Mouse (Mus musculus) heart, embryonic 14.5 days (tissue): ENCODE measurements around the gene Spats2. TPM values are rescaled to one million over a fixed set of nuclear protein-coding genes. Genes with fewer than 3 reads are reported as not detected.

ENCODE experiments used
- ATAC-seq: fragments of 200-750 bp; cut with Nextera tagmentation; 2 replicates; pipeline ENCODE4 v1.8.0; 2017; ENCODE audit warnings: low read depth, moderate TSS enrichment; ENCODE audit not compliant: insufficient number of reproducible peaks, insufficient read depth, low FRiP score
- H3K27ac ChIP-seq, 2 experiments: fragments of 200-500 bp in 1 of 2; fragments of 300-500 bp in 1 of 2; sonication (generic) in 1 of 2; replicated peaks in 1 of 2; 2 replicates each; pipeline ENCODE4 v1.5.1; 2012 to 2014; ENCODE audit warnings: low read depth in 2 of 2, low read length in 2 of 2, control low read depth in 1 of 2, mild to moderate bottlenecking in 1 of 2, mixed read lengths in 1 of 2; ENCODE audit not compliant: control insufficient read depth in 1 of 2, insufficient read depth in 1 of 2
- H3K27me3 ChIP-seq: fragments of 300-500 bp; sonication (generic); 2 replicates; pipeline ENCODE4 v1.6.1; 2014; ENCODE audit warnings: mild to moderate bottlenecking, low read length, control low read depth; ENCODE audit not compliant: control insufficient read depth, insufficient read depth
- H3K36me3 ChIP-seq: fragments of 300-500 bp; sonication (generic); 2 replicates; pipeline ENCODE4 v1.6.1; 2014; ENCODE audit warnings: mild to moderate bottlenecking, control low read depth, low read length, mixed read lengths; ENCODE audit not compliant: control insufficient read depth, insufficient read depth
- H3K4me1 ChIP-seq, 2 experiments: fragments of 200-500 bp in 1 of 2; fragments of 300-500 bp in 1 of 2; sonication (generic) in 1 of 2; 2 replicates each; pipeline ENCODE4 v1.6.1; 2012 to 2014; ENCODE audit warnings: low read length in 2 of 2, control low read depth in 1 of 2, mixed read lengths in 1 of 2; ENCODE audit not compliant: control insufficient read depth in 2 of 2, insufficient read depth in 2 of 2
- H3K4me2 ChIP-seq: fragments of 300-500 bp; sonication (generic); 2 replicates; pipeline ENCODE4 v1.6.1; 2014; ENCODE audit warnings: mild to moderate bottlenecking, low read length
- H3K4me3 ChIP-seq, 2 experiments: fragments of 200-500 bp in 1 of 2; fragments of 300-500 bp in 1 of 2; sonication (generic) in 1 of 2; 2 replicates each; pipeline ENCODE4 v1.5.1; 2012 to 2014; ENCODE audit warnings: low read length in 2 of 2, mild to moderate bottlenecking in 2 of 2, control low read depth in 1 of 2, low read depth in 1 of 2, moderate library complexity in 1 of 2; ENCODE audit not compliant: control insufficient read depth in 1 of 2, insufficient read depth in 1 of 2
- H3K9ac ChIP-seq: fragments of 300-500 bp; sonication (generic); 2 replicates; pipeline ENCODE4 v1.6.1; 2014; ENCODE audit warnings: mild to moderate bottlenecking, low read length
- H3K9me3 ChIP-seq: fragments of 300-500 bp; sonication (generic); 2 replicates; pipeline ENCODE4 v1.6.1; 2016; ENCODE audit warnings: low read length, control low read depth; ENCODE audit not compliant: control insufficient read depth
- WGBS: fragments of 180-500 bp; shearing (Covaris S2); extraction: QIAGEN DNeasy Blood & Tissue Kit; methylation state at CpG from one replicate; pipeline ENCODE4 v1.1.7; 2014; 5-methylcytosine and 5-hydroxymethylcytosine counted together
- polyA plus RNA-seq: library from polyadenylated mRNA; unstranded; fragments of >200 nt; fragmentation: Nextera tagmentation; extraction: Ambion mirVana; gene quantifications from 2 replicates; pipeline ENCODE4 v1.2.1, GENCODE M21; 2014

Spats2 gene
- polyA plus RNA-seq, 1 experiment from 2014 or later: 35.9 TPM

GRCm38 (mm10) chr15:99083867-99084557 lies 41.7 kb upstream of the Spats2 start:
- Histone ChIP-seq H3K27me3 (peaks cover 46% of the 10 kb centered on the region), H3K4me2 (peak overlapping the region; percentile 5; the same call in 1 of the 2 replicates), H3K9ac (no peak overlapping the region), H3K4me3 (no peak overlapping the region), H3K36me3 (peaks cover 40% of the 10 kb centered on the region), H3K9me3 (no peaks in the 10 kb centered on the region), H3K4me1 (peaks cover 3 to 4% of the 10 kb centered on the region in 2 experiments; a peak in 2 of 4 replicates), H3K27ac (no peak overlapping the region)
- no peak for ATAC-seq
- 18% methylated on average over 11 of the region's 11 CpGs for WGBS

DNA sequence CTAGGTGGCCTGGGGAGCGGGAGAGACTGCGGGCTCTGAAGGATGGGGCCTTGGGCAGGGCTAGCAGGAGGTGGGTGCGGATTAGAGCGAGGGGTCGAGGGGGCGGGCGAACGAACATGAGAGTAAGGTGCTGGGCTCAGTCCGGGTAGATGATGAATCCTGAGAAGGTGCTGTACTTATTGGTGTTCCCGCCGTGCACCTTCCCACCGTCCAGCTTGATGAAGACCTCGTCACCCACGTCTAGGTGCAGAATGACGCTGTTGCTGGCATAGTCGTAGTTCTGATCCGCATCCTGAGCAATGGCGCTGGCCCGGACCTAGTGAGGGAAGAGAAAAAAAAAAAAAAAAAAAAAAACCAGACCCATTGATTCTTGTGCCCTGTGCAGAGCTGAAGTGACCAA lies 41.1 kb upstream of the Spats2 start:
- ATAC-seq: no peak
- 15% methylated on average over 19 of the region's 19 CpGs for WGBS
- no peaks in the 10 kb centered on the region for H3K9me3 ChIP-seq

DNA sequence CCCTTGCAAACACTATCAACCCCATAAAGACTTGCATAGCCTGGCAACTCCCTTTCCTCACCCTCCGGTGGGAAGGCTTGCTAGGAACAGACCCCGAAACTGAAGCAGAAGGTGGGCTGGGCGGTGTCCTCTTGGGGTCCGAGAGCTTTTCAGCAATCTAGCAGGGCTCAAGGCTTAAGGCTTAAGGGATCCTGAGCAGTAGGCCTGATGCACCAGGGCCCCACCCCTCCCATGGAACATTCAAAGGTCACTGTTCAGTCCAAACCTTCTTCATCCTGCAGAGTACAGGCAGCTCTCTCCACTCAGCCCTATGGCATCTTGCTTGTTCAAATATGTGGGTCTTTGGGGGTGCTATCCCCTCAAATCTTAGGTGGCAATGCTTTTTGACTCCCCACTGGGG lies 39.7 kb upstream of the Spats2 start:
- Histone ChIP-seq H3K27ac (no peak overlapping the region), H3K9me3 (no peaks in the 10 kb centered on the region), H3K9ac (no peak overlapping the region), H3K27me3 (peaks cover 66% of the 10 kb centered on the region), H3K4me1 (peaks cover 3 to 4% of the 10 kb centered on the region in 2 experiments; a peak in 2 of 4 replicates), H3K4me2 (no peak overlapping the region), H3K36me3 (peaks cover 25% of the 10 kb centered on the region), H3K4me3 (no peak overlapping the region)
- WGBS: 81% methylated on average over 4 of the region's 4 CpGs
- no peak for ATAC-seq

More for the DNA sequence above, 41.1 kb upstream of the Spats2 start:
- H3K36me3 ChIP-seq: peaks cover 36% of the 10 kb centered on the region
- H3K4me3 ChIP-seq: no peak overlapping the region
- peak overlapping the region; percentile 5; the same call in 1 of the 2 replicates for H3K4me2 ChIP-seq
- no peak overlapping the region for H3K9ac ChIP-seq
- no peak overlapping the region for H3K27ac ChIP-seq
- peaks cover 3 to 4% of the 10 kb centered on the region in 2 experiments; a peak in 2 of 4 replicates for H3K4me1 ChIP-seq
- H3K27me3 ChIP-seq: peaks cover 52% of the 10 kb centered on the region

GRCm38 (mm10) chr15:99087253-99088075 lies 38.3 kb upstream of the Spats2 start, which contains the start of gene C1ql4:
TSS of gene C1ql4 (minus strand) at chr15:99087817.
- ATAC-seq: no peak
- Histone ChIP-seq H3K27ac (no peak within 1 kb of the TSS), H3K27me3 (peaks cover 81% of the 10 kb centered on the region), H3K4me3 (peak within 1 kb of the TSS; percentile 29 to 35), H3K9ac (no peak within 1 kb of the TSS), H3K36me3 (peaks cover 11% of the 10 kb centered on the region), H3K4me2 (peak within 1 kb of the TSS; percentile 63), H3K4me1 (peaks cover 3 to 4% of the 10 kb centered on the region in 2 experiments; a peak in 2 of 4 replicates), H3K9me3 (no peaks in the 10 kb centered on the region)
- 5% methylated on average over 53 of the region's 60 CpGs for WGBS

DNA sequence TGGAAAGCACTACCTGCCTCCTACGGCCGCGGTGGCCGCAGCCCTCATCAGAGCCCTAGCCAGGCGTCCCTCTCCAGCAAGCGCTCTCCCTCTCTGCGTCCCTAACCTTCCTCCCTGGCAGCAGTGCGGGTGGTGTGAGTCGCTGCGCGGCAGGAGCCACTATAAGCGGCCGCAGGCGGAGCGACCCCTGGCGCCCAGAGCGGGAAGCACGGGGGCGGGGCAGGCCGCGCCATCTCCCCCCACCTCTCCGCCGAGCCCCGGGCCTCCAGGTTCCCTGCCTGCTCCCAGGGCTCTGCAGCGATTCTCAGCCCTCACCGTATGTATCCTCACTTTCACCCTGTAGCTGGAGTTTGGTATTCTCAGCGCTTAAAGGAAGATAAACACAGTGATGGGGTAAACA lies 37.4 kb upstream of the Spats2 start:
- peak; percentile 60 for ATAC-seq
- Histone ChIP-seq H3K9ac (no peak overlapping the region), H3K9me3 (no peaks in the 10 kb centered on the region), H3K27me3 (peaks cover 89% of the 10 kb centered on the region), H3K27ac (no peak overlapping the region), H3K36me3 (0 out of 2 replicates have a peak, but pooled peaks cover 2% of the 10 kb centered on the region), H3K4me1 (peaks cover 3 to 4% of the 10 kb centered on the region in 2 experiments; a peak in 2 of 4 replicates), H3K4me2 (peak overlapping the region; percentile 63), H3K4me3 (peak overlapping the region; percentile 29 to 35)
- WGBS: under 1% methylated on average over 27 of the region's 27 CpGs

DNA sequence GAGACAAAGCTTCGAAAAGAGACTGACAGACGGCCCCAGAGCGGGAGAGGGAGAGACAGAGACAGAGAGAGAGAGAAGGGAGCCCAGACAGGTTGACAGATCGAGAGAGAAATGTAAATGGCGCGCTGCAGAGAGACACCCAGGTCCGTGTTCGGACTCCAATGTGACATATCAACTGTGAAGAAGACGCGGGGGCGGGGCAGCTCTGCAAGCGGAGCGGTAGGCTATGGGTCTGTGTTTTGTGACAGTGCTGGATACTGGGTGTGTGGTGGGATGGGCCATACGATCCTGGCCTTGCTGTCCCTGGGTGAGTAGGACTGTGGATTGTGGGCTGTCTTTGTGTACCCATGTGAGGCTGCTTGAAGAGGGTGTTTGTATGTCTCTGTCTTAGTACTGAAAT lies 36.6 kb upstream of the Spats2 start:
- no peaks in the 10 kb centered on the region for H3K9me3 ChIP-seq
- peak overlapping the region in 1 of 2 experiments; percentile 29; a peak in 2 of 4 replicates for H3K4me3 ChIP-seq
- H3K36me3 ChIP-seq: no peaks in the 10 kb centered on the region
- H3K9ac ChIP-seq: no peak overlapping the region
- H3K4me1 ChIP-seq: peaks cover 6 to 8% of the 10 kb centered on the region in 2 experiments; a peak in 2 of 4 replicates
- H3K27ac ChIP-seq: no peak overlapping the region
- ATAC-seq: no peak
- WGBS: 9% methylated on average over 14 of the region's 14 CpGs
- H3K27me3 ChIP-seq: peaks cover 96% of the 10 kb centered on the region
- peak overlapping the region; percentile 63 for H3K4me2 ChIP-seq

GRCm38 (mm10) chr15:99092870-99093269 lies 32.8 kb upstream of the Spats2 start, which contains the start of gene Dnajc22:
TSS of gene Dnajc22 (plus strand) at chr15:99093170.
- peaks cover 96% of the 10 kb centered on the region for H3K27me3 ChIP-seq
- peak within 1 kb of the TSS; percentile 40 to 48 for H3K4me3 ChIP-seq
- peak within 1 kb of the TSS; percentile 91 for H3K4me2 ChIP-seq
- no peak for ATAC-seq
- peaks cover 10 to 32% of the 10 kb centered on the region in 2 experiments; a peak in 3 of 4 replicates for H3K4me1 ChIP-seq
- WGBS: 43% methylated on average over 8 of the region's 8 CpGs
- H3K9me3 ChIP-seq: no peaks in the 10 kb centered on the region
- H3K9ac ChIP-seq: peak within 1 kb of the TSS; percentile 62
- H3K27ac ChIP-seq: no peak within 1 kb of the TSS
- no peaks in the 10 kb centered on the region for H3K36me3 ChIP-seq
